Mouse (Mus musculus): ENCODE results near the gene Mettl8. TPM values are rescaled to one million over a fixed set of nuclear protein-coding genes. Genes with fewer than 3 reads are reported as not detected.
A peak's percentile ranks its signal among the peaks of the same experiment; 100 is the strongest.

Mettl8 gene
- total and polyA plus RNA-seq, 3 experiments, result 20.0 to 21.7 TPM; not detected in 1

- no peaks in the 10 kb centered on the region for H3K79me2 ChIP-seq (ENCODE audit: control insufficient read depth, insufficient read depth, low read length, poor library complexity)
- peak overlapping the region; percentile 46 for H3K9ac ChIP-seq (ENCODE audit: control insufficient read depth, low read depth, low read length, poor library complexity, severe bottlenecking)
- H3K9me3 ChIP-seq (replicated peaks; ENCODE audit: insufficient read depth, low read length), result no peaks in the 10 kb centered on the region
- peaks cover 4 to 14% of the 10 kb centered on the region in 2 experiments; a peak in 3 of 4 replicates for H3K4me1 ChIP-seq (ENCODE audit: control insufficient read depth in 1 of 2, insufficient read depth in 2 of 2, low read length in 2 of 2)
- H3K27ac ChIP-seq (ENCODE audit: control insufficient read depth, low read depth, low read length), result peak overlapping the region; percentile 56
- peak; percentile 77 for DNase-seq (ENCODE audit: low read depth, low spot score)
- H3K27me3 ChIP-seq (ENCODE audit: control insufficient read depth in 1 of 2, insufficient read depth in 2 of 2, low read length in 2 of 2), result no peaks in the 10 kb centered on the region
- H3K36me3 ChIP-seq (ENCODE audit: control insufficient read depth in 1 of 2, insufficient read depth in 2 of 2, low read length in 2 of 2), result peaks cover 0 to 12% of the 10 kb centered on the region in 2 experiments; a peak in 2 of 4 replicates
- peak overlapping the region; percentile 25 to 26; a peak in 2 of 4 replicates for H3K4me3 ChIP-seq (ENCODE audit: control insufficient read depth in 1 of 2, insufficient read depth in 1 of 2, low read depth in 2 of 2, low read length in 2 of 2)
- TF ChIP-seq ZMIZ1 (IDR thresholded peaks at IDR 0.05; ENCODE audit: low read depth, low read length), result no peak
- no peak for TF ChIP-seq ZNF384 (IDR thresholded peaks at IDR 0.05; ENCODE audit: low read depth, low read length)
- no peak for TF ChIP-seq E2F4 (IDR thresholded peaks at IDR 0.05; ENCODE audit: borderline replicate concordance, low read depth, low read length)
- TF ChIP-seq RAD21 (IDR thresholded peaks at IDR 0.05; ENCODE audit: low read depth, low read length), result no peak
- TF ChIP-seq MYB (IDR thresholded peaks at IDR 0.05; ENCODE audit: low read depth, low read length), result no peak
- TF ChIP-seq MAFK (IDR thresholded peaks at IDR 0.05; ENCODE audit: borderline replicate concordance, low read depth, low read length), result no peak
- peak; percentile 45; the same call in 1 of the 2 replicates for TF ChIP-seq MXI1 (IDR thresholded peaks at IDR 0.05; ENCODE audit: low read depth, low read length)
- 0 out of 2 replicates have a peak, but pooled peaks have one; percentile 47 for TF ChIP-seq TBP (IDR thresholded peaks at IDR 0.05; ENCODE audit: low read depth, low read length)
- TF ChIP-seq SMC3 (IDR thresholded peaks at IDR 0.05; ENCODE audit: low read depth, low read length), result no peak
- no peak for TF ChIP-seq MAX (IDR thresholded peaks at IDR 0.05; ENCODE audit: low read length)
- TF ChIP-seq KAT2A (conservative IDR thresholded peaks at IDR 0.05; ENCODE audit: low read depth, low read length), result no peak
- 0 out of 2 replicates have a peak, but pooled peaks have one; percentile 25 for TF ChIP-seq HCFC1 (IDR thresholded peaks at IDR 0.05; ENCODE audit: low read depth, low read length)
- peak; percentile 69; the same call in 1 of the 2 replicates for TF ChIP-seq SIN3A (IDR thresholded peaks at IDR 0.05; ENCODE audit: low read length)
- TF ChIP-seq ZC3H11A (IDR thresholded peaks at IDR 0.05; ENCODE audit: low read depth, low read length), result no peak
- TF ChIP-seq GABPA (IDR thresholded peaks at IDR 0.05; ENCODE audit: low read depth, low read length), result no peak
- TF ChIP-seq POLR2A (IDR thresholded peaks at IDR 0.05; ENCODE audit: control insufficient read depth in 1 of 2, insufficient read depth in 1 of 2, low read depth in 1 of 2, low read length in 2 of 2, poor library complexity in 1 of 2), result no peak
- TF ChIP-seq NRF1 (IDR thresholded peaks at IDR 0.05; ENCODE audit: insufficient read depth, low read depth, low read length, poor library complexity, severe bottlenecking), result no peak
- no peak for TF ChIP-seq ZKSCAN1 (IDR thresholded peaks at IDR 0.05; ENCODE audit: low read depth, low read length)
- peak; percentile 42; the same call in 1 of the 2 replicates for TF ChIP-seq ETS1 (IDR thresholded peaks at IDR 0.05; ENCODE audit: low read depth, low read length)
- no peak for TF ChIP-seq MEF2A (IDR thresholded peaks at IDR 0.05; ENCODE audit: extremely low read depth, insufficient replicate concordance, low read depth, low read length, poor library complexity, severe bottlenecking)
- no peak for TF ChIP-seq MAZ (IDR thresholded peaks at IDR 0.05; ENCODE audit: low read depth, low read length)
- TF ChIP-seq BHLHE40 (IDR thresholded peaks at IDR 0.05; ENCODE audit: borderline replicate concordance, low read depth, low read length), result no peak
- TF ChIP-seq MYC (IDR thresholded peaks at IDR 0.05; ENCODE audit: low read depth, low read length), result no peak
- no peak for TF ChIP-seq CHD2 (IDR thresholded peaks at IDR 0.05; ENCODE audit: low read length)
- 0 out of 2 replicates have a peak, but pooled peaks have one; percentile 20 for TF ChIP-seq POLR2AphosphoS2 (IDR thresholded peaks at IDR 0.05; ENCODE audit: low read length)
- peak; percentile 27; the same call in 1 of the 2 replicates for TF ChIP-seq TAL1 (IDR thresholded peaks at IDR 0.05; ENCODE audit: low read length)
- TF ChIP-seq GATA1 (IDR thresholded peaks at IDR 0.05; ENCODE audit: low read depth, low read length), result no peak
- TF ChIP-seq POLR2AphosphoS5 (IDR thresholded peaks at IDR 0.05; ENCODE audit: borderline replicate concordance, low read depth, low read length), result no peak
- TF ChIP-seq USF1 (IDR thresholded peaks at IDR 0.05; ENCODE audit: low read depth, low read length), result no peak
- peak; percentile 10 to 46; a peak in 3 of 4 replicates for TF ChIP-seq EP300 (IDR thresholded peaks at IDR 0.05; ENCODE audit: low read depth in 1 of 2, low read length in 2 of 2)
- TF ChIP-seq RCOR1 (IDR thresholded peaks at IDR 0.05; ENCODE audit: low read depth, low read length), result peak; percentile 70
- no peak for TF ChIP-seq CTCF (IDR thresholded peaks at IDR 0.05 in 2 of 3, conservative IDR thresholded peaks at IDR 0.05 in 1 of 3; ENCODE audit: control insufficient read depth in 1 of 3, insufficient read depth in 1 of 3, low read depth in 2 of 3, low read length in 3 of 3, poor library complexity in 1 of 3, severe bottlenecking in 1 of 3)
- no peak for TF ChIP-seq UBTF (IDR thresholded peaks at IDR 0.05; ENCODE audit: borderline replicate concordance, insufficient read depth, low read depth, low read length)
- TF ChIP-seq CHD1 (IDR thresholded peaks at IDR 0.05; ENCODE audit: low read depth, low read length), result no peak
- no peak for TF ChIP-seq ELF1 (IDR thresholded peaks at IDR 0.05; ENCODE audit: low read depth, low read length)
- TF ChIP-seq JUND (IDR thresholded peaks at IDR 0.05; ENCODE audit: low read depth, low read length), result no peak
- TF ChIP-seq NELFE (IDR thresholded peaks at IDR 0.05; ENCODE audit: low read depth, low read length), result no peak
Observed at GRCm38 (mm10) chr2:71102621-71103291, 47.4 kb upstream of the Mettl8 start.
